Mouse (Mus musculus) monocyte, adult 5-6 weeks (primary cell): ENCODE measurements around the gene Mutyh. TPM values are rescaled to one million over a fixed set of nuclear protein-coding genes. Genes with fewer than 3 reads are reported as not detected.
"Not testable (repeated sequence)": the region's sequence is repeated elsewhere in the genome, so short reads cannot be mapped to it uniquely, and the experiment has no call there.

ENCODE experiments used
- ATAC-seq: fragments of 153-309, 156-312 bp; replicated peaks from 2 replicates; pipeline ENCODE4 v1.8.0; 2017; ENCODE audit warnings: mild to moderate bottlenecking; ENCODE audit not compliant: low TSS enrichment, insufficient number of reproducible peaks, severe bottlenecking, poor library complexity, low FRiP score
- total RNA-seq: library from RNA; stranded (forward); fragments of 200-1000, 200-491, 200-594 nt; gene quantifications from 3 replicates; pipeline ENCODE4 v1.2.3, GENCODE M21; 2017

The Mutyh gene
- total RNA-seq, 1 experiment from 2014 or later: 3.2 TPM

GRCm38 (mm10) chr4:116817486-116817885, 10.0 kb downstream of the Mutyh start:
- ATAC-seq: no peak

GRCm38 (mm10) chr4:116819968-116820901, 12.7 kb downstream of the Mutyh start:
- no peak for ATAC-seq

- ATAC-seq: peak; percentile 60
Measured at GRCm38 (mm10) chr4:116820902-116821693, 13.6 kb downstream of the Mutyh start.

GRCm38 (mm10) chr4:116821694-116822016, 14.1 kb downstream of the Mutyh start, which contains the start of gene Hpdl:
Gene Hpdl, minus strand, starts transcription at chr4:116821707.
- ATAC-seq: no peak

- ATAC-seq: no peak; the same call in 1 of the 2 replicates
Measured at GRCm38 (mm10) chr4:116824541-116825004, 17.1 kb downstream of the Mutyh start.

GRCm38 (mm10) chr4:116827819-116828218, 20.3 kb downstream of the Mutyh start:
- peak; percentile 77; the same call in 1 of the 2 replicates for ATAC-seq

GRCm38 (mm10) chr4:116829364-116830069, 22.0 kb downstream of the Mutyh start:
- ATAC-seq: no peak

GRCm38 (mm10) chr4:116830070-116830368, 22.5 kb downstream of the Mutyh start:
- ATAC-seq: no peak

GRCm38 (mm10) chr4:116838999-116839398, 31.5 kb downstream of the Mutyh start:
- no peak for ATAC-seq

- not testable (repeated sequence) for ATAC-seq
Measured at GRCm38 (mm10) chr4:116840096-116840495, 32.6 kb downstream of the Mutyh start.

- no peak for ATAC-seq
Measured at GRCm38 (mm10) chr4:116840841-116841240, 33.3 kb downstream of the Mutyh start.

GRCm38 (mm10) chr4:116844324-116844723, 36.8 kb downstream of the Mutyh start:
- no peak for ATAC-seq

GRCm38 (mm10) chr4:116849901-116850300, 42.4 kb downstream of the Mutyh start:
- ATAC-seq: no peak

- ATAC-seq: no peak
Measured at GRCm38 (mm10) chr4:116854286-116854685, 46.8 kb downstream of the Mutyh start.

GRCm38 (mm10) chr4:116857203-116857602, 49.7 kb downstream of the Mutyh start:
- ATAC-seq: no peak

GRCm38 (mm10) chr4:116859711-116860110, 52.2 kb downstream of the Mutyh start:
- ATAC-seq: no peak

- no peak for ATAC-seq
Measured at GRCm38 (mm10) chr4:116862023-116862422, 54.5 kb downstream of the Mutyh start.
